Mouse (Mus musculus) E14TG2a.4 (cell line): Measurements from ENCODE around the gene Ddx31.

Source experiments
- CTCF ChIP-seq: conservative IDR thresholded peaks from 2 replicates; pipeline ENCODE4 v1.5.1; 2014; ENCODE audit warnings: low read length
- NANOG ChIP-seq: IDR thresholded peaks from 2 replicates; pipeline ENCODE4 v1.6.1; 2014; ENCODE audit warnings: borderline replicate concordance, low read length, mixed read lengths
- POU5F1 ChIP-seq: IDR thresholded peaks from 2 replicates; pipeline ENCODE4 v1.6.1; 2014; ENCODE audit warnings: low read length, borderline replicate concordance

DNA sequence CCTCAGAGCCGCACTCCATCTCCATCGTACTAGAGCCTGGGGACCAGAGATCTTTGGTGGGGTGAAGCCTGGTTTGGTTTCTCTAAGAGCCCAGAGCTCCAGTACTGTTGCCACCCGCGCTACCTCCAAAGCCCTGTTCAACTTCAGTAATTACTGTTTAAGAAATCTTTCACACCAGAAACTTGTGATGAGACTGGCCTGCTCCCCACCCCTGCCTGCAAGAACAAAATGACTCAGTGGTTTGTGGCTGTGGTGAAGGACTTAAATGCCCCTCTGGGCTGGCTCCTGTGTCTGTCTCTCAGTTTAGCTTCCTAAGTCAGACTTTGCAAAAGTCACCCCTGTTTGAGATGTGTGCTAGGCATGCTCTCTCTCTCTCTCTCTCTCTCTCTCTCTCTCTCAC is 72.8 kb downstream of the Ddx31 start:
- TF ChIP-seq CTCF (no peak), NANOG (no peak), POU5F1 (no peak)
